Mouse (Mus musculus): ENCODE measurements around the gene 1810043G02Rik.
"Not testable (repeated sequence)": the region's sequence is repeated elsewhere in the genome, so short reads cannot be mapped to it uniquely, and the experiment has no call there.

Gene 1810043G02Rik

DNA sequence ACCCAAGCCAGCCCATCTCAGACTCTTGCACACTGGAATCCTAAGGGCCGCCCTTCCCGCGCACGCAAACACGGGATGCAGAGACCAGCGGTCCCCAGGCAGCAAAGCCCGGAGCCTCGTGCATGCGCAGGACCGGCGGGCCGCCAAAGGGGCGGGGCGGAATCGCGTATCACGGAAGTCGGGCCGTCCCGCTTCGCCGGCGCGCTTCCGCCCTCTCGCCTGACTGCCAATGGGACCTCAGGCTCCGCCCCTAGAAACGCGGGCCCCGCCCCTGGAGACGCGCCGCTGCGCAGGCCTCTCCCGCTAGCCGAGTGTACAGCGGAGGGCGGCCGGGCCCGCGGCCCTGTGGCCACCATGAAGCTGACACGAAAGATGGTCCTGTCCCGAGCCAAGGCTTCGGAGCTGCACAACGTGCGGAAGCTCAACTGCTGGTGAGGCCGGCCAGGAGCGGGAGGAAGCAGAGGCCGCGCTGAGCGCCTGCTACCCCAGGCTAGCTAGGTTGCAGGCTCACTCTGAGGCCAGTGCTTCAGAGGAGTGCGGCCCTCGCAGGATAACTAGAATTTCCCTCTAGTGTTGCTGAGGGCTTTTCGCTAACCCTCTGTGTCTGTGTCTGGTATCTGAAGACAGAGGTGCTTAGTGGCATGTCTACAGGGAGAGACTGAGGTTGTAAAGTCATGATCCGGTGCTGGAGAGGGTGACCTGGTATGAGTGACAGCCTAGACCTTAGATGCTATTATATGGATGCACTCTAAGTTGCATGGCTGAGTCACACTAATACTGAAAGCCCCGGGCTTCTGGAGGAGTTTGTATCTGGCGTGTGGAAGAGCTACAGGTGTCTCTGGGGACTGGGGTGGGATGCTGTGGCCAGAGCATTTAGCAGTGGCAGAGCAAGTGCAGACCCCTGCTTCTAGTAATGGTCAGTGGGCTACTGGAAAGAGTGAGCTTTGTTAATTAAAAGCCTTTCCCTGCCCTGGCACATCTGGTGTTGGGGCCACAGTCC, at the start of gene 1810043G02Rik:
Gene 1810043G02Rik (plus strand): TSS at position 174 of the 1,000 bp plus-strand sequence.
- peak; percentile 95 for DNase-seq (ENCODE audit: low read depth, low spot score)

DNA sequence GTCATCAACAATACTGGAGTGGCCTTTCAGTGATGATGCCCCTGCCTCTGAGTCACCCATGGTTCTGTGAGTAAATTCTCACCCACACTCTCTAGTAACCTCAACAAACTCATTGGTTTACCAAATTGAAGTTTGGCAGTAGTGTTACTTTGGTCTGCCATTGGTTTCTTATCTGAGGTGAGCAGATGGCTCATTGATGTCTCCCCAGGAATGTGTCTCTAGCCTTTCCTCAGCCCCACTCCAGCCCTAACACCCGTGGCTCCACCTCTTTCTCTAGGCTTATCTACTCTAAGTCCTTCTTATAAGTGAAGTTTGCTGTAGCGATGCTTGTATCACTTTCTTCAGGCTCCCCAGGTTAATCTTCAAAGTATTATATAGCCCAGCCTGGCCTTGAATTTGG, 38.6 kb upstream of the 1810043G02Rik start:
- DNase-seq (ENCODE audit: low read depth, low spot score): no peak

DNA sequence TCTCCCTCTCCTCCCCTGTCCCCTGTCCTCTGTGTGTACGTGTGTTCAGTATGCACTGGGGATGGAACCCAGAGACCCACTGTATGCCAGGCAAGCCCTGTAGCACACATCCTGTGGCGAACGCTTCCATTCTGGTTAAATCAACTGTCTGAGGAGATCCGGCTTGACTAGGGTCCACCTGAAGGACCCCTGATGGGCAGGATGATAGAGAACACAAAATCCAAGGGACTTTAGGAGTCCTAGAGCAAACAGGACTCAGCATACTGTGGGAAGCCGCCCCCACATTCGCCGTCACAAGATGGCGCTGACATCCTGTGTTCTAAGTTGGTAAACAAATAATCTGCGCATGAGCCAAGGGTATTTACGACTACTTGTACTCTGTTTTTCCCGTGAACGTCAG, 27.9 kb upstream of the 1810043G02Rik start:
- DNase-seq (ENCODE audit: low read depth, low spot score): not testable (repeated sequence)

DNA sequence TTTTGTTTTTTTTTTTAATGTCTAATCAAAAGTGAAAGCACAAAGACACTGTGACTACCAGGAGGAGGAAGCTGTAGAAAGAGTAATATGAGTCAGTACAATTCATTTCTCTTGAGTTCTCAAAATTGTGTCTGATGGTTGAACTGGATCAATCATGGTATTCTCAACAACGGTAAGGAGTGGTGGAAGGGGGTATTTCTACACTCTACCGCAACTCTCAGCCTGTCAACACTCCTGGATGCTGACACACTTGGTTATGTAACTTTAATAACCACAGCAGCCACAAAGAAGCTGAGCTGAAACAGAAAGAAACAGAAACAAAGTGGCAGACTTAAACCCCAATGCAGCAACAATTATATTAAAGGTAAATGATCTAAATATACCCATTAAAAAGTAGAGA, 15.6 kb upstream of the 1810043G02Rik start:
- no peak for DNase-seq (ENCODE audit: low read depth, low spot score)

DNA sequence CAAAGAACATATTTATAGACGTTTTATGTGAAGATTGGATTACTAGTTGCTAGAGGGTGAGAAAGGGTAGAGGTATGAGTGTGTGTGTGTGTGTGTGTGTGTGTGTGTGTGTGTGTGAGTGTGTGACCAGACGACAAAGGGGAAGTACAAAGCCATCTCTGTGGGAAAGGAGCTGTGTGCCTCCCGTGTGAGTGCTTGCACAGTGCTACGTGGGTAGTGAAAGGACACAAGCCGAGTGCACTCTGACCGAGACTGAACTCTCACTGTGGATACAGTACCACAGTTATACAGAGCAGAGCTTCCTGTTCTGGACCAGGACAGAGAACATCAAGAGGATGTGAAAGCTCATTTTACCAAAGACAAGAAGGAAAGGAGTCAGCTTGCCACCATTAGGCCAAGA, 14.4 kb upstream of the 1810043G02Rik start:
- no peak for DNase-seq (ENCODE audit: low read depth, low spot score)

DNA sequence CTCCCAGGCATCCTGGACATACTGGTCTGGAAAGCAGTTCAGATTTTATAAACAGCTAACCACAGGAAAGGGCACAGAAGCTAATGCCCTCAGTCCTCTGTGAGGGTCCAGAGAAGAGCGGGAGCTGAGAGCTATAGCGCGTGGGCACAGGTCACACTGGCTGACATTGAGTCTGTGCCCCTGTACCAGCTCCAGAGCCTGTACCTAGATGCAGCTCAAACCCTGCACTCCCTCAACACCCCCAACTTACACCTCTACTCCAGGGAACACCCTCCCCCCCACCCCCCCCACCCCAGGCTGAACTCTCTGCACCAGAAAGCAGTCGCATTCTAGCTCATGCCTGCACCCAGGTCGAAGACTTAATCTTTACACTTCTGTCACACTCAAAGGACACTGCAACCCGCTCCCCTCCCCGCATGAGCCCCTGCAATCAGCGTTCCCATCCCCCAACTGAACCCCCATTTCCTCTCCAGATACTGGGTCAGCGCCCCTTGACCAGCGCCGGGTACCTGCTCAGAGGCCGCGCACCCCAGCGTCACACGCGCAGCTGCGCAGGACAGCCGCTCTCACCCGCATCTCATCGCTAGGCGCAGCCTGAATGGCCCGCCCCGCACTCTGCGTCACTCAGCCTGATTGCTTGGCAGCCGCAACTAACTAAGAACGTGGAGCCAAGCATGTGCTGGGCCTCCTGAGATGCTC, 8.9 kb upstream of the 1810043G02Rik start:
- DNase-seq (ENCODE audit: low read depth, low spot score): no peak

DNA sequence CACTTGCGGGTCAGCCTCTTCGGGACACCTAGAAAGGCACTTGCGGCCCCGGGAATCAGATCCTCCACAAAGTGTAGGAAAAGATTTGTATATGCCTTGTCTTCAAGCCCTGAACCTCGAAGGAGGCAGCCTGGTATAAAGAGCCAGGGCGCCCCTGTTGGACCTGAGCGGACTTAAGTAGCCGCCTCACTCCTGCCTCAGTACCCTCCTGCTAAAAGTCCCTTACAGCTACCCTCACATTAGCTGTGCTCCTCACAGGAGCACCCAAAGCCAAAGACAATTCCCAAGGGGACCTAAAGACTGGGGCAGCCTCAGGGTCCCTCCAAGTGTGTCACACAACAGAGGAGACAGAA, 8.4 kb upstream of the 1810043G02Rik start:
- no peak for DNase-seq (ENCODE audit: low read depth, low spot score)

DNA sequence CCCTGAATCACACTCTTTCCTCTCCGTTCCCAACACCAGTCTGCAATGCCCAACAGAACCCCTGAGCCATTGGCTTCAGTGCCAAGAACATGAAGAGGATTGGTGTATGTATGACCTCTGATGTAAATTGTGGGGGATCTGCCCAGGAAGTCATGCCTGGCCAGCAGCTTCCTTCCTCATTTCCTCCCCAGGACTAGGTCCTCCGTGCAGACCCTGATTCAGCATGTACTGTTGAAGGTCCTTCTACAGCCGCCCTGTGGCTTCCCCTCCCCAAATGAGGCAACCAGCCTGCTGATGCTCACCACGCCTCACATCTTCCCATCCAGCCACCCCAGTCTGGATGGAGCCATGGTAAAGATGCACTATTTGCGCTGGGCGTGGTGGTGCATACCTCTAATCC, 7.8 kb upstream of the 1810043G02Rik start, which contains the start of gene Trpm2:
Gene Trpm2 (minus strand): TSS at position 83 of the 400 bp plus-strand sequence.
- no peak for DNase-seq (ENCODE audit: low read depth, low spot score)

DNA sequence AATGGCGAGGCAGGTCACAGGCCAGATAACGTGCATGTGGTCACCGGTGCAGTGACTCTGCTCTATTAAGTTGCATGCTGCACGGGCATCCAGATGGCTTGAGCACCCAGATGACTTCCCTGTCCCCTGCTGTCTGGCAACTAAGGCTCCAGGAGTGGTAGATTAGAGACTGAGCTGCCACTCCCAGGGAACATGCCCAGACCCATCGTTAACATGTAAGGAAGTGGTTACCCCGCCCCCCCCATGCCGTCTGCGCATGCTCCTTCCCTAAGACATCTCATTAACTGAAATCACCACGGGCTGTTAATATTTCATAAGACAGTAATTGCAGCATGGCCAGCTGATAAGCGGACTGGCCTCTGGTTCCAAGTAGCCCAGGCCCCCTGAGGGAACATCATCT, 7.1 kb upstream of the 1810043G02Rik start:
- no peak for DNase-seq (ENCODE audit: low read depth, low spot score)

DNA sequence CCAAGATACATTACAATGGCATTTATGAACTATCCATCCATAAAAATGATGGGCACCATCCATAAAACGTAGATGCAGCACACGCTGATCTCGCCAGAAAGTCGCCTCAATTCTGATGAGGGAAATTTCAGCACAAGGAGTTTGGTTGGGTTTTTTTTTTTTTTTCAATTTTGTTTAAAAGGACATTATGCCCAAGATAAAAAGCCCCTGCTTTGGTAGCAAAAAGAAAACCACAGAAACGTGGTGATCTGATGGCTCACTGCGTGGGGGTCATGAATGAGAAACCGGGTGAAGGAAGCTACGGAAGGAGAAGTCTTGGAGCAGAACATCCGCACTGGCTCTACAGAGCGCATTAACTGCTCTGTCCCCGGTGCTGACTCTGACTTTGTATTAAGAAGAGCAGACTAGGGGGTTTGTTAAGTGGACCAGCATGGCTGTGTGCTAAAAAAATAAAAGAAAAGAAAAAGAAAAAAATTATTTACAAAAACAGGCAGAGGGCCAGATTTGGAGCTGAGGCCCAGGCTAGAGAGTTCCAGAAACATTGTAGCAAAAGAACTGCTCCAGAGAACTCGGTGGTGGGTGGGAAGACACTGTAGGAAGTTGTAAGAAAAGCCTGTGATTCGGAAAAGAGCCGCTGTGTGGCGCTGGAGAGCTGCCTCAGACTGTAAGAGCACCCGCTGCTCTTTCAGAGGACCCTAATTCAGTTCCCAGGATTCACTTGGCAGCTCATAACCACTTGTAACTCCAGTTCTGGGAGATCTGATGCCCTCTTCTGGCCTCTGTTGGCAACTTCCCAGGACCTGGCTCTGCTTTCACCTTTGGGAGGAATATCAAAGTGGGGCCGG, 6.4 kb upstream of the 1810043G02Rik start:
- DNase-seq (ENCODE audit: low read depth, low spot score): no peak

DNA sequence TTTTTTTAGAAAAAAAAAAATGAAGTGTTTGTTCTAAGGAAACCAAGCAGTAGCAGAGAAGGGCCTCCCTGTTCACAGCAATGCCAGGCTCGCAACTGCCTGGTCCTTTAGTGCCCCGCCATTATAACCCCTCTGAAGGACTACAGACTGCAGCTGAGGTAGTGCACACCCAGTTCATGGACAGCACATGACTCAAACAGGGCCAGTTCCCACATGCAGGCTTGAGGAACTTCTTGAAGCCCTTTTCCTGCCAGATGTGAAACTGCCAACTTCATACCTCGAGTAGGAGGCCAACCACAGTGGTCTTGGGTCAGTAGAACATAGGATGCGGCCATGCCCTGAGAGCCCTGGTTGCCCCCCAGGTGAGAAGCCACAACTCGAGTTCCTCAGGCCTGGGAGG, 4.0 kb upstream of the 1810043G02Rik start:
- no peak for DNase-seq (ENCODE audit: low read depth, low spot score)

DNA sequence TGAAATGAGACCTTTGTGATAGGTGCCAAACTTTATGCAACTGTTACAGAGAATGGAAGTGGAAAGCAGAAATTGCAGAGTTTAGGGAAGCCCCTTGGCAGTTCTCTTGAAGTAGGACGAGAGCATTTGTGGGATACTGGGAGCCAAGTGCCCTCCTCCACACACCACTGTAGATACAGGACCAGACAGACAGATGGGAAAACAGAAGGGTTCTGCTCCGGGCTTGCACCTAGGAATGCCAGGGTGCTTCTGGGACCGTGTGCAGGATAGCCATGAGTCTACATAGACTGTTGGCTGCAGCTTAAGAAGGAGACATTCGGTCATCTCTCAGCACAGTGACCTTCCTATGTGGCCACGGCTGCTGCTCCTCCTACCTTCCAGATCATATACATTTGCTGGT, 3.5 kb upstream of the 1810043G02Rik start:
- no peak for DNase-seq (ENCODE audit: low read depth, low spot score)

DNA sequence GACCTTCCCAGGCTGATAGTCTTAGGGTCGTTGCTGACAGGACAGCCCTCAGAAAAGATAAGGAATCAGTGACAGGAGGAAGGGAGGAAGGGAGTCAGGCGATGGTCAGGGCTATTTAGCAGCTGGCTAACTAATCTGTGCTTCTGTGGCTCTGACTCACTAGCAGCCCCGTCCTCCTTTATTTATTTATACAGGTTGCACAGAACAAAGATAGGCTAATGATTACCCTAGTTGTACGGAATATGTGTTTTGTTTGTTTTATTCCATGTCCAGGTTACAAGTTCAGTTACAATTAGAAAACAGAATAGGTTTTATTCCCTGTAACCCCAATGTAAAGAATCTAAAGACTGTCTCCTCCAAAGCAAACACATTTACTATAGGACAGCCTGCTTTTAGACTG, 2.7 kb upstream of the 1810043G02Rik start:
- no peak for DNase-seq (ENCODE audit: low read depth, low spot score)

DNA sequence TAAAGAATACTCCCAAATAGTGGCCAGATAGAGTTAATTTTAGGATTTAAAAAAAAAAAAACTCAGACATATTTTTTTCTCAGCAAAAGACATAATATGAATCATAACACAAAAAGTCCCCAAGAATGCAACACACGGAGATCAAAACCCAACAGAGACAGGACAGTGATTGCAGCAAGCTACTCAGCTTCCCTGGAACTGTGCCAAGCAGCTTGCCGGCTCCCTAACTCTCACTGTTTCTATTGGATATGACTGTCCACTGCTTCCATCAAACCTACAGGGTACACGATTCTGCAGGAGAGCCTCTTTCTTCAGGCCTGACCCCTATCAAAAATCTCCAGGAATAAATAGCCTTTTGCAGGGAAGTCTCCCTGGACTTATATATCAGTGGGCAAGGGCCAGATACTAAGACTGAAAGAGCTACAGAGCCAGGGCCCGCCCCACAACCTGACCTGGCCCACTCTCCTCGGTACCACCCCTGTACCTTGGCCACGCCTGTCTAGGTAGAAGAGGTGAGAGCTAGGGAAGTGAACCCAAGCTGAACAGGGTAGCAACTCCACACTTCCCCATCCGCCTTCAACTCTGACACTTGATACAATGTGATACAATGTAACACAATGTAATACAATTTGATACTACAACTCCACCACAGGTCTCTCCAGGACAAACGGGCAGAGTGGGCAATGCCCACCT, 1.7 kb upstream of the 1810043G02Rik start:
- no peak for DNase-seq (ENCODE audit: low read depth, low spot score)

DNA sequence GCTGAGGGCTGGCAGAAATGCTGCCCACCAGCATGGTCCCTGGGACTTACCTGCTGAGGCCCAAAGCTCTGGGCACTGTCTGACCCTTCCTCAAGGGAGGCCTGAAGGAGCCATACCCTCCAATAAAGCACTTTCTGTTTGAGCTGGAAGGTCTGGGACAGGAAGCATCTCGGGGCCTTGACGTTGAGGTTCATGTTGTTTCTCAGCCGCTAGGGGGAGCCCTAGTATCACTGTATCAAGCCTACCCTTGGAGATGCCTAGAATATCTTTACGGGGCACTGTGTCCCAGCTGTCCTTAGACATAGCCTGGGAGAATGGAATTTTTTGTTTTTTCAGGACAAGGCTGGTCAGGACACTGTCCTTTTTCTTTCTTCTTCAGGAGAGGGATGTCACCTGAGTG, 6.3 kb downstream of the 1810043G02Rik start:
- DNase-seq (ENCODE audit: low read depth, low spot score): peak; percentile 73

DNA sequence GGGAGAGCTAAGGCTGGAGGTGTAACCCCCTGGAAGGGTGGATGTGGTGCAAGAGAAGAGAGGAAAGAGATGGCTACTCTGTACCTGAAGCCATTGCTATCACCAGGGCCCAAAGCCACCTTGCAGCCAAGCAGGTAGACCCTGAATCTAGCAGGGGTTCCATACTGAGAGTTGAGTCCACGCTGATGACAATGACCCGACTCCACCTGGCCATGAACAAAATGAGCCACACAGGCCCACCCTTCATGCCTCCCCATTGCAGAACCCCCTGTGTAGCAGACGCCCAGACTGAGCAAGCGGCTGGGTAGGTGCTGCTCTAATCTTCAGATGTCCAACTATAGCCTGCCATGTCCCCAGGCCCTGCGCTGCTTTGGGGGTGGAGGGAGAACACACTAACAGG, 7.5 kb downstream of the 1810043G02Rik start:
- DNase-seq (ENCODE audit: low read depth, low spot score): no peak

DNA sequence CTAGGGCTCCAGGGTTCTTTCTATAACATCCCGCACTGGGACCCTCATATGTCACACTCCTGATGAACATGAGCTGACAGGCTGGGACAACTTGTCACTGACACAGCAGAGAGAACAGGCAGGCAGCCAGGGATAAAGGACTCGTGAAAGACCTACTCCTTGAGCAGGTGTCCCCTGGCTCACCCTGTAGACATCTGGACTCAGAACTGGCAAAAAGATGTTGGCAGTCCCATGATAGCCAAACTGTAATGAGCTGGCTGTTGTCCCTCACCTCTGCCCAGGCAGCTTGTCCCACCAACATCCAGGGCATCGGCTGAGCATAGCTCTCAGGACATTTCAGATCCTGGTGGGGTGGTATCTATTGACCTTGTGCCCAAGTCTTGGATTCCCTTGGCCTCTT, 17.3 kb downstream of the 1810043G02Rik start:
- no peak for DNase-seq (ENCODE audit: low read depth, low spot score)

DNA sequence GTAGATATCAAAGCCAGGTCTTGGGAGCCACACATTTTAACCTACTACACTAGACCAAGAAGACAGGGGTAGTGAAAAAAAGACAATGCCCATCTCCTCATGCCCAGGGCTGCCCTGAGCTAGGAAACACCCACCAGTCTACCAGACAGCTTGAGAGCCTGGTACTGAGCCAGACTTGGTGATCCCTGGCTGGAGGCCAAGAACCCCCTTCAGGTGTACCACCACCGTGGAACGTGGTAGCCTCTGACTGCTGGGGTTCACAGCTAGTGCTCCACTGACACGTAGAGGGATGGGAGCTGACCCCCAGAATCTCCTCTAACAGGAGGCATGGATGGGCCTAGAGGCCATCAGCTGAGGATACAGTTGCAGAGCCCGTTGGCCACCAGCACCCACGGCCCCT, 21.9 kb downstream of the 1810043G02Rik start:
- DNase-seq (ENCODE audit: low read depth, low spot score): no peak

DNA sequence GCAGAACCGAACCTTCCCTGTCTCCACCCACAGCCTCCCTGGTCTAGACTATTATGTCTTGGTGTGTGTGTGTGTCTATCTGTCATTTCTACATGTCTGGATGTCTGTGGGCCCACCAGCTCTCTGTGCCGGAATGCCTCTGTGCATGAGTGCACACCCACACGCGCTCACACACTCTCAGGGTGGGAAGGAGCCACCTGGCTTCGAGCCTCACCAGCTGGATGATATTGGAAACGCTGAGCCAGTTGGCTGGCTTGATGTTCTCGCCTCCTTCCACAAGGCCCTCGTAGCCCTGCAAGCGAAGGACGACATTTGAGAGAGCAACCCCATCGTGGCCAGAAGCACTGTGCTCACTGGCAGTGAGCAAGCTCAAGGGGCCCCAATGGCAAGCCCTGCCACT, 23.5 kb downstream of the 1810043G02Rik start:
- no peak for DNase-seq (ENCODE audit: low read depth, low spot score)

DNA sequence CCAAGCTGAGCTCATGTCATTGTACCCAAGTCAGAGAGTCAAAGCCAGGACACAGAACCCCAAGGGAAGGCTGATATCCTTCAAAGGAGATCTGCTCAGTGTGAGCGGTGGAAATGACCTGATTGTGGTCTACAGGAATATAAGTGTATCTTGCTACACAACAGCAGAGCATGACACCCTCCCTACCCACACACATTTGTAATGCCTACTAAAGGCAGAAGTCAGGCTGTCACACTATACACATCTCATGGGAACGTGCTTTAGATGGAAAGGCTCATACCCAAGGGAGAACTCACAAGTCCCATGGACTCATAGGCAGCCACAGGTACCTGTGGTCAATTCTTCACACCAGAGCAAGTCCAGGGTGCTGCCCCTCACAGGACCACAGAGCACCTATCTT, 24.0 kb downstream of the 1810043G02Rik start:
- no peak for DNase-seq (ENCODE audit: low read depth, low spot score)

DNA sequence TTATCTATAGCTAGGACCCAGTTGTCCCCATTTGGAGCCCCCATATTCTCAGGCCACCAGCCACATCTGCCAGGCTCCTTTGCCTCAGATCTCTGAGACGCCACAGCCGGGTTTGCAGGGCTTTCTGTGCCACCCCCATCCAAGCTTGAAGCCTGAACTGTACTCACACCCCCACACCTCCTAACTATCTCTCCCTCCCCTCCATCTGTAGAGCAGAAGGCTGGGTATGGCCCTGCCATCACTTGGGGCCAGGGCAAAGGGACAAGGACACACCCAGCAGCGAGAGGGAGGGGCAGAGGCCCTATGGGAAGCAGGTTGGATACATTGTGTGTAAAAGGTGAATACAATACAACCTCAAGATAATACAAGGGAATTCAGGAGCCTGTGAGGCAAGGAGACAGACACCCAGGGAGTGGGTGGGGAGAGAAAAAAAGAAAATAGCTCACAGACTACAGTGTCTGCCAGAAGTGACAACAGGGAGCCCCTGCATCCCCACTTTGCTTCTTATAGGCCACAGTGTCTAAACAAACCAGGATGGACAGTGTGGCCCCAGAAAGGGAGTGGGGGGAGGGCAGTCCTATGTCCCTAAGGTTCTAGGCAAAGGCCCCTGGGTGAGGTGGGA, 26.3 kb downstream of the 1810043G02Rik start:
- DNase-seq (ENCODE audit: low read depth, low spot score): no peak
